8 mouse cellular contexts compared by ENCODE assay signal in the genomic region with DNA sequence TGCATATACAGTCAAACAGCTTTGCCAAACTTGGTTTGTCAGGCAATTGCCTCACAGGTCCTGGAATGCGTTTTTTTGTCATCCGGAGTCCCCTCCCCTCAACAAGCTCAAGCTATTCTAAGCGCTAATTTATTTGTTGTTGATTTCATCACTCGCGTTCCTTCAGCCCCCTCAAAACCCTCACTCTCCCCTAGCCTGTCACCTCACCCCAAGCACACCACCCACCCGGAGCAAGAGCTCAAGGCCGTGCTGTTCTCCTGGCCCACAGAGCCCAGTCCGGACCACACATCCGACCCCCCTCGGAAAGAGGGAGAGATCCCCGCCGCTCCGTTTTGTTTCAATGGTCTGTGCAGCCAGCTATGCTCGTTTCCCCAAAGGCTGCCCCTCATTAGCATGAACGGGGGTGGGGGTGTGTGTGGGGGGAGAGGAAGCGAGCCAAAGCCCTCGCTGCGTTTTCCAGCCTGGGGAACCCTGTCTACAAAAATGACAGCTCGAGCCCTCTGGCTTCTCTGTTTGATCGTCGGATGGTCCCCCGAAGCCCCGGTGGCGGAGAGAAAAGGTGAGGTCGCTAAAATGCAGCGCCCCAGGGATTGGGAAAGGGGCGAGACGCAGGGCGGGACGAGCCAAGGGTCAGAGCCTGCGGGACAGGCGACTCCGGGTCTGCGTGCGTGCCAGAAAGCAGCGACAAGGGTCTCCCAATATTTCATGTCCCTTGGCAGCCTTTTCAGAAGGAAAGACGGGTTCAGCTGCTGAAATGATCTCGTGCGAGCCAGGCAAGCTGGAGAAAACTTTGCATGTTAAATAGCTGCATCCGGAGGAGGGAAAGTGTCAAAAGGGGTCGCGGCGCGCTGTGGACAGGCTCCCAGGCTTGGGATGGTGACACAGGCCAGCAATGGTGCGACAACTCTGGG. TPM values are rescaled to one million over a fixed set of nuclear protein-coding genes. Genes with fewer than 3 reads are reported as not detected.
DNase-seq lines count a peak whose midpoint lies in the region; ATAC-seq and TF ChIP-seq lines count a peak whose summit lies in the region.

Gene 1810010H24Rik, plus strand, starts transcription at position 271 of the 911 bp plus-strand sequence.

- no peak within 1 kb of the TSS for H3K27ac ChIP-seq in embryonic fibroblast, embryonic 13.5 days (ENCODE audit: insufficient read depth, low read length)
- peak within 1 kb of the TSS; percentile 87 for H3K27ac ChIP-seq in lung, embryonic 14.5 days (ENCODE audit: low read depth)

- no peak for TF ChIP-seq CTCF in embryonic fibroblast, embryonic 13.5 days (IDR thresholded peaks at IDR 0.05; ENCODE audit: borderline replicate concordance, insufficient read depth, low read length)
- no peak for TF ChIP-seq CTCF in lung, embryonic 14.5 days (IDR thresholded peaks at IDR 0.05; ENCODE audit: low read depth)

- peak; percentile 17 for ATAC-seq in inflammation-experienced regulatory T-cells, adult 6 months
- ATAC-seq in lung, embryonic 14.5 days (ENCODE audit: insufficient read depth) = 0 out of 2 replicates have a peak, but pooled peaks have one; percentile 15

- H3K27me3 ChIP-seq in lung, embryonic 14.5 days (ENCODE audit: insufficient read depth, low read length) = no peaks in the 10 kb centered on the region

- H3K9me3 ChIP-seq in lung, embryonic 14.5 days (ENCODE audit: low read depth, low read length) = no peaks in the 10 kb centered on the region

- no peak for TF ChIP-seq POLR2A in embryonic fibroblast, embryonic 13.5 days (IDR thresholded peaks at IDR 0.05; ENCODE audit: low read depth, low read length)

- 1% methylated on average over 45 of the region's 45 CpGs for WGBS in lung, embryonic 14.5 days

- peak within 1 kb of the TSS; percentile 65 for H3K9ac ChIP-seq in lung, embryonic 14.5 days

- H3K4me2 ChIP-seq in lung, embryonic 14.5 days = peak within 1 kb of the TSS; percentile 94

- H3K4me3 ChIP-seq in embryonic fibroblast, embryonic 13.5 days (ENCODE audit: insufficient read depth, low read length) = peak within 1 kb of the TSS; percentile 16
- H3K4me3 ChIP-seq in lung, embryonic 14.5 days (ENCODE audit: low read depth, low read length) = peak within 1 kb of the TSS; percentile 60

- no peaks in the 10 kb centered on the region for H3K36me3 ChIP-seq in lung, embryonic 14.5 days (ENCODE audit: insufficient read depth)

- DNase-seq in adrenal gland, adult (ENCODE audit: inconsistent age in 2 of 2, low spot score in 1 of 2) = peak; percentile 26 to 65
- DNase-seq in adrenal gland, postnatal 4 days (ENCODE audit: low spot score in 2 of 2) = no peak
- peak; percentile 54 for DNase-seq in R1 (ENCODE audit: low read depth, low spot score)
- DNase-seq in lung, embryonic 14.5 days = peak; percentile 82
- DNase-seq in retina, postnatal 1 day = peak; percentile 80
- no peak for DNase-seq in urinary bladder, adult 2 months (ENCODE audit: low spot score)

- H3K4me1 ChIP-seq in embryonic fibroblast, embryonic 13.5 days (ENCODE audit: control insufficient read depth, insufficient read depth, low read length) = no peaks in the 10 kb centered on the region; the same call in none of the 2 replicates
- H3K4me1 ChIP-seq in lung, embryonic 14.5 days (ENCODE audit: insufficient read depth) = no peaks in the 10 kb centered on the region

RNA-seq across cellular contexts. Expression of gene 1810010H24Rik, which starts in this region (rescaled TPM):
- 1 to 10 TPM; 3.2 to 6.3 TPM for total RNA-seq in adrenal gland, postnatal 4 days (2021)
- 0.60 and 1.4 TPM in 2 replicates for polyA plus RNA-seq in embryonic fibroblast, embryonic 13.5 days (2011; ENCODE audit: insufficient read length, low read depth, missing spikeins)
- polyA plus RNA-seq in inflammation-experienced regulatory T-cells, adult 6 months (2017; shearing (Covaris generic)) = 1 to 10 TPM in 1 of 3 experiments, under 1 TPM in 2; 0.75 to 1.1 (median 0.88) TPM
- polyA plus RNA-seq in lung, embryonic 14.5 days (2014; fragmentation: Nextera tagmentation; extraction: Ambion mirVana) = 5.1 and 7.3 TPM in 2 replicates
- 3.5 and 4.3 TPM in 2 replicates for polyA plus RNA-seq in urinary bladder, adult 2 months (2012; rRNA removed)

Comparison
In these comparisons a context has a peak if more than half of its experiments do, and no peak if none do; other contexts are left out.
1. DNase-seq: peak in adrenal gland, adult (2 of 2), R1 (single experiment), lung, embryonic 14.5 days (single experiment) and retina, postnatal 1 day (single experiment); none in adrenal gland, postnatal 4 days (0 of 2) and urinary bladder, adult 2 months (single experiment).